Mouse (Mus musculus): Measurements from ENCODE around the gene Zcchc4. TPM values are rescaled to one million over a fixed set of nuclear protein-coding genes. Genes with fewer than 3 reads are reported as not detected.
A peak's percentile ranks its signal among the peaks of the same experiment; 100 is the strongest.

Zcchc4 gene
- total and polyA plus RNA-seq, 3 experiments, result 4.5 to 5.2 (median 5.0) TPM

DNA sequence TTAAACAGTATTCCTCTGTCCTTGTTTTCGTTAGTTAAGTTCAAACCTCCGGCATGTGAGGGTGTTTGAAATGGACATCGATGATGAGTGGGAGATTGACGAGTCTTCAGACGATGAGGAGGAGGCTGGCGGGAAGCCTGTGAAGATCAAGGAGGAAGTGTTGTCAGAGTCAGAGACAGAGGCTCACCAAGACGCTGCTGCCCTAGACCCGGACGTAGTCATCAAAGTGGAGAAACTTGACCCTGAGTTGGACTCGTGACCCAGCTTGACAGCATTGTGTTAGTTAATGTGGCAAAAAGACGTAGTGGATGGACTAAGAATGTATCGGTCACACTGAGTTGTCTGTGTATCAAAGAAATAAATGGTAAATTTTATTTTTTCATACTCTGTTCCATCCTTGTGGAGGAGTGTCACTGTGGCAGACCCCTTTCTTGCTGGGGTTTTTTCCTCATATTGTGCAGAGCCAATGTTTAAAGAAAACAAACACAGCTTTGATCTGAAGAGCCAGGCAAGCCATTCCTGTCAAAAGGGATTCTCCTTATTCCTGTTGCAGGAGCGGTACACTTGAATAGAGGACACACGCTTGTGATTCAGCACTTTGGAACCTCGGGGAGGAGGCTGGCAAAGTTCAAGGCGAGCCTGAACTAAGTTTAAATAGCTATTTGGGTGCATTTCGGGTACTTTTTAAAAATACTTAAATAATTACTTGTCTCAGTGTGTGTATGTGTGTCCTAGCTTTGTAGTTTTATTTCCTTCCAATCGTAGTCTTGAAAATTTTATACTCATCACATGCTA lies 91.3 kb downstream of the Zcchc4 start:
- intact Hi-C loops (cut with DNase I), result no loop called here
- no peaks in the 10 kb centered on the region for H3K27me3 ChIP-seq (ENCODE audit: control insufficient read depth, insufficient read depth, low read length)
- H3K27ac ChIP-seq, result 0 out of 2 replicates have a peak overlapping the region, but pooled peaks have one; percentile 2
- H3K4me3 ChIP-seq, result no peak overlapping the region
- H3K79me2 ChIP-seq (replicated peaks; ENCODE audit: control insufficient read depth, insufficient read depth, low read length), result no peaks in the 10 kb centered on the region
- peaks cover 2% of the 10 kb centered on the region for H3K4me1 ChIP-seq (ENCODE audit: control insufficient read depth, insufficient read depth, low read length)
- no peak for DNase-seq
- H3K9ac ChIP-seq (ENCODE audit: low read depth, low read length), result no peak overlapping the region
- WGBS, result 63% methylated on average over 18 of the region's 18 CpGs
- no peak for TF ChIP-seq EP300 (IDR thresholded peaks at IDR 0.05; ENCODE audit: insufficient read depth, low read depth, low read length)
- peaks cover 11% of the 10 kb centered on the region for H3K36me3 ChIP-seq (ENCODE audit: control insufficient read depth, insufficient read depth, low read length)

DNA sequence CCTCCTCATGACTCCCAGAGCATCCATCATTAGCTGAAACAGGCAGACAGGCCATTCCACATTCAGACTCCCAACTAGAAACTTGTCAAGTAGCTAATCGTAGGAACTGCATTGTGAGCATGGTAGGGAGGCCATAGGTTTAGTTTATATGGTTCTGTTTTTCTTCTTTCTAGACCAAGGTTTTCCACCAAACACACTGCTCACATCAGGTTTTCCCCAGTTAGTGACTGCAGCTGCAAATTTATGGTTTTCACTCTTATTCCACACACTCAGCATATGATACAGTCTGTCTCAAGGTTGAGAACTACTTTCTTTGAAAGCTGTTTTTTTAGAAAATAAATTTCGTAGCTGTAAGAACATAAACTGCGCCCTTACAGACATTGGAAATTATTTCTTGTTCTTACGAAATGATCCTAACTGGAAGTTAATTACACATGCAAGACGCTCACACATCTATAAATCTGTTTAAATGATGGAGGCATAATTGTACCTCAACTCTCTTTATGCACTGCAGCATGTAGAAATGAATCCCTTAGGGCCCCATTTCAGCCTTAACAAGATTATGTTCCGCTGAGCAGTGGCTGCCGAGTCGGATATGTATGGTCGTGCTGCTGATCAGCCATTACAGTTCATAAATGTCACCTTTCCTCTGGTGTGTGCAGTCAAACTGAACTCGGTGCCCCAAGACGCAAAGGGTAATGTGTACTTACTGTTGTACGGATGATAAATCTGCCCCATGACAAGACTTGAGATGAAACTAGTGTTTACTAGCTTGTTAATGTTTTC lies 93.9 kb downstream of the Zcchc4 start:
- TF ChIP-seq EP300 (IDR thresholded peaks at IDR 0.05; ENCODE audit: insufficient read depth, low read depth, low read length) (no peak), CTCF (IDR thresholded peaks at IDR 0.05) (no peak), POLR2A (IDR thresholded peaks at IDR 0.05; ENCODE audit: insufficient read depth, low read depth, low read length) (no peak)

DNA sequence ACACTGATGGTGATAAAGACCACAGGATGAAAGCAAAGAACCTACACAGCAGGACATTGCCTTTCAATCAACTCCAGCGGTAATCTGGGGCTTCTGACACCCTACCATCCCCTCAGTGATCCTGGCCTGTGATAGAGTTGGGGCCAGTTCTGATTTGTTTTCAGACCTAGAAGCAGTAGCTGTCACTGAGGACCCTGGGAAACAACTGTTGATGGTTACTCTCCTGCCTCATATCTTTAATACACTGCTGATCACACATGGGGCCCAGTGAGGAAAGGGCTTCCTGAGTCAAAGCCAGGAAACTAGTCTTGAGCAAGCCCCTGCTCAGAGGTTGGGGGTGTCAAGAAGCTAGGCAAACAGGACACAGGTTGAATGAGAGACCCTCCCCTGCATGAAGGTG lies 96.3 kb downstream of the Zcchc4 start:
- Histone ChIP-seq H3K4me3 (no peak overlapping the region), H3K27me3 (ENCODE audit: control insufficient read depth, insufficient read depth, low read length) (no peaks in the 10 kb centered on the region), H3K36me3 (ENCODE audit: control insufficient read depth, insufficient read depth, low read length) (peaks cover 3% of the 10 kb centered on the region), H3K27ac (no peak overlapping the region), H3K9ac (ENCODE audit: low read depth, low read length) (no peak overlapping the region), H3K4me1 (ENCODE audit: control insufficient read depth, insufficient read depth, low read length) (no peaks in the 10 kb centered on the region; the same call in 1 of the 2 replicates), H3K79me2 (replicated peaks; ENCODE audit: control insufficient read depth, insufficient read depth, low read length) (no peaks in the 10 kb centered on the region)
- intact Hi-C loops (cut with DNase I), result no loop called here
- TF ChIP-seq EP300 (IDR thresholded peaks at IDR 0.05; ENCODE audit: insufficient read depth, low read depth, low read length) (no peak), POLR2A (IDR thresholded peaks at IDR 0.05; ENCODE audit: insufficient read depth, low read depth, low read length) (no peak), CTCF (IDR thresholded peaks at IDR 0.05) (no peak)
- DNase-seq, result no peak
- WGBS, result 32% methylated on average over 1 of the region's 1 CpGs

More for the DNA sequence above, 93.9 kb downstream of the Zcchc4 start:
- 93% methylated on average over 12 of the region's 12 CpGs for WGBS
- H3K27ac ChIP-seq, result no peak overlapping the region
- DNase-seq, result no peak
- peaks cover 11% of the 10 kb centered on the region for H3K36me3 ChIP-seq (ENCODE audit: control insufficient read depth, insufficient read depth, low read length)
- H3K4me1 ChIP-seq (ENCODE audit: control insufficient read depth, insufficient read depth, low read length), result peaks cover 2% of the 10 kb centered on the region
- intact Hi-C loops (cut with DNase I), result no loop called here
- H3K79me2 ChIP-seq (replicated peaks; ENCODE audit: control insufficient read depth, insufficient read depth, low read length), result no peaks in the 10 kb centered on the region
- H3K4me3 ChIP-seq, result no peak overlapping the region
- H3K27me3 ChIP-seq (ENCODE audit: control insufficient read depth, insufficient read depth, low read length), result no peaks in the 10 kb centered on the region
- no peak overlapping the region for H3K9ac ChIP-seq (ENCODE audit: low read depth, low read length)

DNA sequence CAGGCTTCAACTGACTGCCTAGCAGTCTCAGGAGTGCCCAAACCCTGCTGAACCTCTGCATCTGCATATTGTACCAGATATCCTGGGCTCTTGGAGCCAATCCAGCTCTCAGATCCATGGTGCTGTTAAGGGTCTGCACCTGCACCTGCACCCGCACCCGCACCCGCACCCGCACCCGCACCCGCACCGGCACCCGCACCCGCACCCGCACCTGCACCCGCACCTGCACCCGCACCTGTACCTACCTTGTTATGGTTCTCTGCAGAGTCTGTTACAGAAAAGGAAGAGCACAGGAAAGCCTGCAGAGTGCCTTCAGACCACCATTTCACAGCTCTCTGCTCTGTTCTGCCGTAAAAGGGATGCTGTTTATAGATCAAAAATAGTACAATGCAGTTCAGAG lies 96.8 kb downstream of the Zcchc4 start:
- 93% methylated on average over 13 of the region's 13 CpGs for WGBS
- no peak overlapping the region for H3K4me3 ChIP-seq
- H3K4me1 ChIP-seq (ENCODE audit: control insufficient read depth, insufficient read depth, low read length), result no peaks in the 10 kb centered on the region
- intact Hi-C loops (cut with DNase I), result no loop called here
- TF ChIP-seq EP300 (IDR thresholded peaks at IDR 0.05; ENCODE audit: insufficient read depth, low read depth, low read length), result no peak
- no peak for TF ChIP-seq POLR2A (IDR thresholded peaks at IDR 0.05; ENCODE audit: insufficient read depth, low read depth, low read length)
- no peak for TF ChIP-seq CTCF (IDR thresholded peaks at IDR 0.05)
- H3K79me2 ChIP-seq (replicated peaks; ENCODE audit: control insufficient read depth, insufficient read depth, low read length), result no peaks in the 10 kb centered on the region
- no peaks in the 10 kb centered on the region for H3K27me3 ChIP-seq (ENCODE audit: control insufficient read depth, insufficient read depth, low read length)
- H3K36me3 ChIP-seq (ENCODE audit: control insufficient read depth, insufficient read depth, low read length), result no peaks in the 10 kb centered on the region
- H3K27ac ChIP-seq, result no peak overlapping the region
- no peak for DNase-seq
- H3K9ac ChIP-seq (ENCODE audit: low read depth, low read length), result no peak overlapping the region

Other genes with a start within 250 kb of the Zcchc4 start
- gene Lgi2, start 208.9 kb upstream of the Zcchc4 start, total RNA-seq (2021), result under 1 TPM; 0.32 to 0.39 TPM
- gene Lgi2, start 208.9 kb upstream of the Zcchc4 start, polyA plus RNA-seq (2012; rRNA removed), result 0.79 and 0.88 TPM in 2 replicates
- 1 to 10 TPM; 5.2 to 6.1 TPM for gene Sepsecs, start 105.7 kb upstream of the Zcchc4 start, total RNA-seq (2021)
- 3.0 and 5.6 TPM in 2 replicates for gene Sepsecs, start 105.7 kb upstream of the Zcchc4 start, polyA plus RNA-seq (2012; rRNA removed)
- gene Pi4k2b, start 33.8 kb upstream of the Zcchc4 start, total RNA-seq (2021), result 1 to 10 TPM; 1.1 to 2.3 TPM
- 1.6 and 1.9 TPM in 2 replicates for gene Pi4k2b, start 33.8 kb upstream of the Zcchc4 start, polyA plus RNA-seq (2012; rRNA removed)
- gene Anapc4, start 58.6 kb downstream of the Zcchc4 start, total RNA-seq (2021), result 10 to 100 TPM; 37.4 to 38.8 TPM
- 17.3 and 50.3 TPM in 2 replicates for gene Anapc4, start 58.6 kb downstream of the Zcchc4 start, polyA plus RNA-seq (2012; rRNA removed)